In genomic region chr2:77980696-77981095, GRCm38 (mm10) we compare ENCODE assay signal across 26 mouse cellular contexts.
"Had no signal": no experiment of that assay in that cellular context is flagged by ENCODE, and none has a peak within 500 bp of the region (broad histone marks: within the 10 kb centered on the region; RNA-seq: fewer than 3 reads in every experiment).

No protein-coding gene starts in this region.

- DNase-seq: cerebellum, adult 9-10 months; cerebellum, adult 9-11 months; cerebellum, postnatal 14 days; cerebellum, postnatal 25 days; cerebellum, postnatal 36 days; embryo, embryonic 11 days; forebrain, postnatal 0 days; gastrocnemius, adult 2 months; gastrocnemius, postnatal 10 days; gastrocnemius, postnatal 14 days; gastrocnemius, postnatal 25 days; gastrocnemius, postnatal 36 days; heart, adult 11 months; heart, adult 18-20 months; heart, adult 2 months had no signal

- H3K27me3 ChIP-seq: embryonic facial prominence, embryonic 12.5 days; embryonic facial prominence, embryonic 13.5 days; embryonic facial prominence, embryonic 15.5 days; forebrain, embryonic 12.5 days; forebrain, embryonic 13.5 days; forebrain, embryonic 15.5 days had no signal

- H3K36me3 ChIP-seq: embryonic facial prominence, embryonic 10.5 days; embryonic facial prominence, embryonic 12.5 days; embryonic facial prominence, embryonic 13.5 days; embryonic facial prominence, embryonic 15.5 days; forebrain, embryonic 10.5 days; forebrain, embryonic 12.5 days; forebrain, embryonic 15.5 days had no signal

- H3K4me2 ChIP-seq: embryonic facial prominence, embryonic 12.5 days; embryonic facial prominence, embryonic 13.5 days; embryonic facial prominence, embryonic 15.5 days; forebrain, embryonic 12.5 days; forebrain, embryonic 13.5 days; forebrain, embryonic 15.5 days had no signal

- ATAC-seq: forebrain, embryonic 13.5 days; forebrain, embryonic 14.5 days; forebrain, embryonic 15.5 days; forebrain, embryonic 16.5 days; forebrain, postnatal 0 days had no signal

- H3K4me1 ChIP-seq: embryonic facial prominence, embryonic 12.5 days; embryonic facial prominence, embryonic 13.5 days; embryonic facial prominence, embryonic 15.5 days; forebrain, embryonic 10.5 days; forebrain, embryonic 12.5 days; forebrain, embryonic 13.5 days; forebrain, embryonic 15.5 days had no signal

- H3K9me3 ChIP-seq: embryonic facial prominence, embryonic 12.5 days; embryonic facial prominence, embryonic 15.5 days; forebrain, embryonic 12.5 days; forebrain, embryonic 15.5 days had no signal

- H3K4me3 ChIP-seq: embryonic facial prominence, embryonic 10.5 days; embryonic facial prominence, embryonic 12.5 days; embryonic facial prominence, embryonic 13.5 days; embryonic facial prominence, embryonic 15.5 days; erythroblast, embryonic 14.5 days; forebrain, embryonic 10.5 days; forebrain, embryonic 12.5 days; forebrain, embryonic 13.5 days; forebrain, embryonic 15.5 days; gastrocnemius, adult 2 months; heart, adult 2 months had no signal

- H3K27ac ChIP-seq: embryonic facial prominence, embryonic 10.5 days; embryonic facial prominence, embryonic 12.5 days; embryonic facial prominence, embryonic 13.5 days; embryonic facial prominence, embryonic 15.5 days; forebrain, embryonic 10.5 days; forebrain, embryonic 12.5 days; forebrain, embryonic 13.5 days; forebrain, embryonic 15.5 days; gastrocnemius, adult 2 months; heart, adult 2 months had no signal

- H3K9ac ChIP-seq: embryonic facial prominence, embryonic 12.5 days; embryonic facial prominence, embryonic 13.5 days; embryonic facial prominence, embryonic 15.5 days; forebrain, embryonic 12.5 days; forebrain, embryonic 13.5 days; forebrain, embryonic 15.5 days; forebrain, postnatal 0 days had no signal
